Mouse (Mus musculus) neural tube, embryonic 11.5 days (tissue): ENCODE results near the gene Hcar2. TPM values are rescaled to one million over a fixed set of nuclear protein-coding genes. Genes with fewer than 3 reads are reported as not detected.

Experiments used
- ATAC-seq: fragments of 200-750 bp; cut with Nextera tagmentation; 2 replicates; pipeline ENCODE4 v1.8.0; 2017; ENCODE audit warnings: moderate number of reproducible peaks, mild to moderate bottlenecking, moderate TSS enrichment, moderate library complexity; ENCODE audit not compliant: insufficient read depth, low FRiP score, low TSS enrichment
- DNase-seq: peaks from one replicate; pipeline ENCODE4 v3.0.0-alpha.2; 2015; ENCODE audit warnings: low spot score
- H3K27ac ChIP-seq: fragments of 300-500 bp; sonication (generic); 2 replicates; pipeline ENCODE4 v1.5.1; 2014; ENCODE audit warnings: low read depth, mild to moderate bottlenecking, low read length
- H3K27me3 ChIP-seq: fragments of 300-500 bp; sonication (generic); 2 replicates; pipeline ENCODE4 v1.6.1; 2014; ENCODE audit warnings: mild to moderate bottlenecking, low read length, mixed read lengths; ENCODE audit not compliant: control insufficient read depth, insufficient read depth
- H3K36me3 ChIP-seq: fragments of 300-500 bp; sonication (generic); 2 replicates; pipeline ENCODE4 v1.6.1; 2014; ENCODE audit warnings: mild to moderate bottlenecking, low read length, moderate library complexity, mixed read lengths; ENCODE audit not compliant: control insufficient read depth, insufficient read depth
- H3K4me1 ChIP-seq: fragments of 300-500 bp; sonication (generic); 2 replicates; pipeline ENCODE4 v1.6.1; 2014; ENCODE audit warnings: low read length, mixed read lengths; ENCODE audit not compliant: control insufficient read depth, insufficient read depth
- H3K4me2 ChIP-seq: fragments of 300-500 bp; sonication (generic); 2 replicates; pipeline ENCODE4 v1.6.1; 2014; ENCODE audit warnings: low read depth, mild to moderate bottlenecking, moderate library complexity
- H3K4me3 ChIP-seq: fragments of 300-500 bp; sonication (generic); 2 replicates; pipeline ENCODE4 v1.5.1; 2014; ENCODE audit warnings: low read depth, low read length
- H3K9ac ChIP-seq: fragments of 300-500 bp; sonication (generic); 2 replicates; pipeline ENCODE4 v1.6.1; 2014; ENCODE audit warnings: mild to moderate bottlenecking, low read length
- H3K9me3 ChIP-seq: fragments of 300-500 bp; sonication (generic); 2 replicates; pipeline ENCODE4 v1.6.1; 2016; ENCODE audit warnings: low read length; ENCODE audit not compliant: control insufficient read depth
- WGBS: fragments of 180-500 bp; shearing (Covaris S2); extraction: QIAGEN DNeasy Blood & Tissue Kit; methylation state at CpG from one replicate; pipeline ENCODE4 v1.1.7; 2014; 5-methylcytosine and 5-hydroxymethylcytosine counted together
- polyA plus RNA-seq: library from polyadenylated mRNA; unstranded; fragments of >200 nt; fragmentation: Nextera tagmentation; extraction: Ambion mirVana; gene quantifications from 2 replicates; pipeline ENCODE4 v1.2.1, GENCODE M21; 2014

The Hcar2 gene
- polyA plus RNA-seq, 1 experiment from 2014 or later = 0.16 TPM

- H3K9me3 ChIP-seq = no peaks in the 10 kb centered on the region
- H3K27me3 ChIP-seq = no peaks in the 10 kb centered on the region
- DNase-seq = no peak
- WGBS = 85% methylated on average over 14 of the region's 14 CpGs
- no peak overlapping the region for H3K4me2 ChIP-seq
- no peaks in the 10 kb centered on the region for H3K4me1 ChIP-seq
- no peak for ATAC-seq
- no peak overlapping the region for H3K4me3 ChIP-seq
- H3K27ac ChIP-seq = no peak overlapping the region
- H3K9ac ChIP-seq = no peak overlapping the region
- no peaks in the 10 kb centered on the region for H3K36me3 ChIP-seq
These were observed 12.8 kb upstream of the Hcar2 start for GRCm38 (mm10) chr5:123878056-123878455.

- no peaks in the 10 kb centered on the region for H3K27me3 ChIP-seq
- H3K27ac ChIP-seq = no peak overlapping the region
These were observed 8.9 kb upstream of the Hcar2 start for GRCm38 (mm10) chr5:123874177-123874576.

GRCm38 (mm10) chr5:123869615-123870014 lies 4.3 kb upstream of the Hcar2 start:
- Histone ChIP-seq H3K4me2 (no peak overlapping the region), H3K4me3 (no peak overlapping the region), H3K27me3 (no peaks in the 10 kb centered on the region), H3K4me1 (no peaks in the 10 kb centered on the region), H3K36me3 (no peaks in the 10 kb centered on the region), H3K9ac (no peak overlapping the region), H3K9me3 (no peaks in the 10 kb centered on the region), H3K27ac (no peak overlapping the region)
- 84% methylated on average over 4 of the region's 4 CpGs for WGBS
- ATAC-seq (no peak), DNase-seq (no peak)

More at GRCm38 (mm10) chr5:123874177-123874576, 8.9 kb upstream of the Hcar2 start:
- Histone ChIP-seq H3K36me3 (no peaks in the 10 kb centered on the region), H3K4me3 (no peak overlapping the region), H3K4me2 (no peak overlapping the region), H3K4me1 (no peaks in the 10 kb centered on the region), H3K9me3 (no peaks in the 10 kb centered on the region), H3K9ac (no peak overlapping the region)
- 88% methylated on average over 5 of the region's 5 CpGs for WGBS
- no peak for DNase-seq
- ATAC-seq = no peak

GRCm38 (mm10) chr5:123866457-123866856 lies 1.2 kb upstream of the Hcar2 start:
- H3K4me2 ChIP-seq = no peak overlapping the region
- no peak overlapping the region for H3K4me3 ChIP-seq
- WGBS = 91% methylated on average over 4 of the region's 4 CpGs
- no peak overlapping the region for H3K9ac ChIP-seq
- ATAC-seq (no peak), DNase-seq (no peak)
- no peaks in the 10 kb centered on the region for H3K27me3 ChIP-seq
- no peaks in the 10 kb centered on the region for H3K36me3 ChIP-seq
- H3K27ac ChIP-seq = no peak overlapping the region
- H3K9me3 ChIP-seq = no peaks in the 10 kb centered on the region
- H3K4me1 ChIP-seq = no peaks in the 10 kb centered on the region

DNA sequence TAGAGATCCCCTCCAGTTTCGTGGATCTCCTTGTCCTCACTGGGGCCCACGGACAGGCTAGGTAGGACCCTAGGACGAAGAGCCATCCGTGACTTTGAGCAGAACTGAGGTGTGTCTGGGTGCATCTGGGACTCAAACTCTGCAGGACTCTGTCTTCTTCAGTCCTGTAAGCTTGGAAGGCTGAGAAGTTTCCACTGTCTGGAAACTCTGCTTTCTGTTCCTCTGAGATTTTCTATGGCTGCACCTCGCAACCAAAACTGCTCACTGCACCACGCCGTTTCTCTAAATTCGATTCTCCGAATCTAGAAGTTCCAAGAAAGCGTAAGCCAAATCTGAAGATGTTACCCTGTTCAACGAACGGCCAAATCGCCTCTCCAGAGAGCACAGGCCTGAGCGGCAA lies 1.4 kb downstream of the Hcar2 start:
- no peaks in the 10 kb centered on the region for H3K9me3 ChIP-seq
- DNase-seq (no peak), ATAC-seq (no peak)
- H3K27ac ChIP-seq = no peak overlapping the region
- 91% methylated on average over 14 of the region's 14 CpGs for WGBS
- H3K4me1 ChIP-seq = no peaks in the 10 kb centered on the region
- H3K27me3 ChIP-seq = no peaks in the 10 kb centered on the region
- no peaks in the 10 kb centered on the region for H3K36me3 ChIP-seq
- no peak overlapping the region for H3K4me2 ChIP-seq
- H3K4me3 ChIP-seq = no peak overlapping the region
- no peak overlapping the region for H3K9ac ChIP-seq

DNA sequence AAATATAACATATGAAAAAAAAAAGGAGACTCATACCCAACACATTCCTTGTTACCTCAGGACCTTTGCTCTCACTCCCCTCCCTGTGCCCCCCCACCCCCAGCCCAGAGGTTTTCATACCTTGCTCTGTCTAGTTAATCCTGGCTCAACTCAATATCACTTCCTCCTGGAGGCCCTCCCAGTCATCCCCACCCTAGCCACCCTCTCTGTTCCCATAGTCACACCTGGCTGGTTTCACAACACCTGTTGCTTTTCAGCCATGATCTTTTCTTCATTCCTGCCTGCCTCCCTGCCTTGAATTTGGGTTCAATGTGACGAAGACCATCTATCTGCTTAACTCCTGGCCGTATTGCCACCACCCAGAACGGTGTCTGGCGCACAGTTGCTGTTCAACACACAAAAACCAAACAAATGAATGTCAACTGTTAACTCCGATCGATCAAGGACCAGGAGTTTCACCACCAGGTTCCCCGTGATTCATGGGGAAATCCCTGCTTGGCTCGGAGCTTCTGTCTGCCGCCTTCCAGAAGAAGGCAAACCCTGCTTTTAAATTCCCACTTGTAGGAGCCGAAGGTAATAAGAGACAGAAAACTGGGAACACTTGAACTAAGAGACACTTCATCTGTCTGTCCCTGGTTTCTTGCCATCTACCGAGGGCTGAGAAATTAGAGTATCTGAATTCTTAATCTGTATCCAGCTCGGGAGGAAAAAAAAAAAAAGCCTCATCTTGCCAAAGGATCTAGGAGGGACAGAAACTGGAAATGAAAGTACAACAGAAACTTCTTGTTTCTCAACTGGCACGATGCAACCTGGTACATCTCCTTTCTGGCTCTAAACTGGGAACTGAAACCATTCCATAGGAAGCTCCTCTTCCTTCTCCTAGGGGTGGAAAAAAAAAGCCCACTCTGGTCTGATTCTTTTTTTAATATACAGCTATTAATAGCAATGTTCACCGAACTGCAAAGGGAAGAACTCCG lies 2.6 kb downstream of the Hcar2 start:
- Histone ChIP-seq H3K4me2 (no peak overlapping the region), H3K36me3 (no peaks in the 10 kb centered on the region), H3K9me3 (no peaks in the 10 kb centered on the region), H3K27me3 (no peaks in the 10 kb centered on the region), H3K4me1 (no peaks in the 10 kb centered on the region), H3K4me3 (no peak overlapping the region), H3K27ac (no peak overlapping the region), H3K9ac (no peak overlapping the region)
- ATAC-seq = no peak
- DNase-seq = no peak
- 88% methylated on average over 15 of the region's 15 CpGs for WGBS

DNA sequence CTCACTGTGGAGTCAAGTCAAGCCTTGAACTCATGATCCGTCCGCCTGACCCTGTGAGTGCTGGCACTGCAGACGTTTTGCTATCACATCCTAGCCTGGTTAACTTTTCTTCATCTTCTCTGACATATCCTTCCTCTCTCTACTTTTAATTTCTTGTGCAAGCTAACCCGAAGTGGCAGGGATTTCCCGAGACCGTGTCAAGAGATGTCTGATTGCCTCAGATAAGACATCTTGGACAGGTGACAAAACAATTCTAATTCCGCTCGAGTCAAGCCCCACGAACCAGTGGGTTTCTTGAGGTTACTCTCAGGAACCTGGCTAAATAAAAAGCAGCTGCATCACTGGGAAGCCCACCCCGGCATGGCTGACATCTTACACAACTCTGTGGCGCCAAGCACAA lies 6.5 kb downstream of the Hcar2 start:
- Histone ChIP-seq H3K4me1 (no peaks in the 10 kb centered on the region), H3K9ac (no peak overlapping the region), H3K9me3 (no peaks in the 10 kb centered on the region), H3K27me3 (no peaks in the 10 kb centered on the region), H3K4me3 (no peak overlapping the region), H3K36me3 (no peaks in the 10 kb centered on the region), H3K27ac (no peak overlapping the region), H3K4me2 (no peak overlapping the region)
- no peak for ATAC-seq
- DNase-seq = no peak
- 87% methylated on average over 11 of the region's 11 CpGs for WGBS

DNA sequence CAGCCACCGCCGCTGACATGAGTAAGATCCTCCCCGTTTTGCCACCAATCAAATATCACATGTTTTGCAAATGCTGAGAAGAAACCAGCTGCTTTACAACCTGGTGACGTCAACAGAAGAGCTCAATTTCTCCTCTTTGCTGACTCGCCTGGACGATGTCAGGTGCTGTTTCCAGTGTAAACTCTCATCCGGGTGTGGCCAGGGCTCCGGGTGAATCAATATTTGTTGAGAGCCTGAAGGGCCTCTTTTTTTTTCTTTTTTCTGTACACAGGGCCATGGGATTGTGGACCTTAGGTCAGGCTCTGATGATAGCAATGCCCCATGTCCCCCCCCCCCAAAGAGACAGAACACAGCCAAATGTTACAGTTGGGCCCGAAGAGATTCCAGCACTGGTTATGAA lies 10.8 kb downstream of the Hcar2 start:
- H3K27me3 ChIP-seq = no peaks in the 10 kb centered on the region
- WGBS = 86% methylated on average over 9 of the region's 9 CpGs
- no peaks in the 10 kb centered on the region for H3K4me1 ChIP-seq
- DNase-seq (no peak), ATAC-seq (no peak)
- no peaks in the 10 kb centered on the region for H3K9me3 ChIP-seq
- H3K4me3 ChIP-seq = no peak overlapping the region
- no peaks in the 10 kb centered on the region for H3K36me3 ChIP-seq
- H3K9ac ChIP-seq = no peak overlapping the region
- no peak overlapping the region for H3K27ac ChIP-seq
- no peak overlapping the region for H3K4me2 ChIP-seq

DNA sequence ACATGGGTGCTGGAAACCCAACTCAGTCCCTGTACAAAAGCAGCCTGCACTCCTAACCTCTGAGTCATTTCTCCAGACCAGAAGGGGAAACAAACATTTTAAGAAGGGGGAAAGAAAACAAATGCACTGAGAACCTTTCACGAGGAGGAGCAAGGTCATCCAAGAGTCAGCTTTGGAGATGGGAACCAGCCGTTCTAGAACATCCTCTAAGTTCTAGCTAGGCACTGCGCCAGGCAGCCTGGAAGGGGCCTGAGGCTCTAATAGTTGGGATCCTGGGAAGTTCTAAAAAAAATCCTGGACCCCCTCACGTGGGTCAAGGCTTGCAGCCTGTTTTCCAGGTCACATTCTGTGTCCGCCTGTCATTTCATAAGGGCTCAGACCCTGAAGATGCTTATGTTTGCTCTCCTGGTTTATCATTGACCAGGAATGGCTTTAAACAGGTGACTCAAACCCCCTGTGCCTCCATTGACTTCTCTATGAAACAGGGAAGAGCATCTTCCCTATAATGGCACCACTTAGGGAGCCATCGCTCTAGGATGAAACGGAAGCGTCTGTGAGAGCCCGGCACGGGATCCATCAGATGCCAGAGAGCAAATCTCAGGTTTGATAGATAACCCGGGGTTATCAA lies 11.3 kb downstream of the Hcar2 start:
- Histone ChIP-seq H3K4me2 (no peak overlapping the region), H3K36me3 (no peaks in the 10 kb centered on the region), H3K27me3 (no peaks in the 10 kb centered on the region), H3K4me1 (no peaks in the 10 kb centered on the region), H3K27ac (no peak overlapping the region), H3K9me3 (no peaks in the 10 kb centered on the region), H3K9ac (no peak overlapping the region), H3K4me3 (no peak overlapping the region)
- ATAC-seq (no peak), DNase-seq (no peak)
- 91% methylated on average over 11 of the region's 11 CpGs for WGBS
